In the genomic region with DNA sequence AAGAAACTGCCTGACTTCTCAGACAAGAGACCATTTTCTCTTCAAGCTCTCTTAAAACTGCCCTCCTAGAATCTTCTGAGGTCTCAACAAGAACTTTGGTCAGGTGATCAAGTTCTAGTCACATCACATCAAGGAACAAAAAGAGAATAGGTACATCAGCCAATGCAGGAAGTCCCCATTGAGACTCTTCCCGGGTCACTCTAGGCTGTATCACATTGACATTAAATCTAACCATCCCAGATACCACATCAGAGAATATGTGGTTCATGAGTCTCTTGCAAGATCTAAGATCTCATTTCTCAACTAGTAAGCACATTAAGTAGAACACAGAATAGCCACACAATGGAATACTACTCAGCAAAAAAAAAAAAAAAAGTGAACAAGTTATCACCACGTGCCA, we compare ENCODE assay signal across 19 mouse cellular contexts.
DNase-seq lines count a peak whose midpoint lies in the region; ATAC-seq lines count a peak whose summit lies in the region.
"Had no signal": no experiment of that assay in that cellular context is flagged by ENCODE, and none has a peak within 500 bp of the region (broad histone marks: within the 10 kb centered on the region; RNA-seq: fewer than 3 reads in every experiment).

No protein-coding gene starts in this region.

- peak; percentile 30 for DNase-seq in CD4-positive, CD25-positive, alpha-beta regulatory T cell, adult 2 months (ENCODE audit: low read depth, low spot score)
- no peak for DNase-seq in kidney, adult 11 months
- DNase-seq in cerebellum, adult 8-10 months: no peak
- DNase-seq in left cerebral cortex, postnatal 4 days: no peak
- DNase-seq in adipocyte (ENCODE audit: low spot score): no peak
- DNase-seq: adrenal gland, adult 8-10 months; adrenal gland, postnatal 14 days; adrenal gland, postnatal 36 days; cerebellum, adult 11-12 months; cerebellum, adult 2 months; cerebellum, adult 9-11 months; cerebellum, postnatal 14 days; cerebellum, postnatal 36 days; embryo, embryonic 11 days had no signal

- intact Hi-C loops in left cerebral cortex, postnatal 4 days (cut with DNase I): no loop called here

- ATAC-seq in activated CD4-positive, CD25-positive, alpha-beta regulatory T cell, adult 4 months: peak; percentile 73
- peak; percentile 83 for ATAC-seq in inflammation-experienced regulatory T-cells, adult 6 months
- ATAC-seq: forebrain, embryonic 14.5 days; forebrain, embryonic 16.5 days; Patski had no signal
